Mouse (Mus musculus) stomach, embryonic 14.5 days (tissue): ENCODE measurements around the gene Klhl6. TPM values are rescaled to one million over a fixed set of nuclear protein-coding genes. Genes with fewer than 3 reads are reported as not detected.

Experiments used
- ATAC-seq: fragments of 200-750 bp; cut with Nextera tagmentation; 2 replicates; pipeline ENCODE4 v1.8.0; 2017; ENCODE audit warnings: low read depth, moderate TSS enrichment; ENCODE audit not compliant: insufficient number of reproducible peaks, insufficient read depth, low FRiP score
- H3K27ac ChIP-seq: fragments of 300-500 bp; sonication (generic); 2 replicates; pipeline ENCODE4 v1.5.1; 2014; ENCODE audit warnings: mild to moderate bottlenecking, low read length, moderate library complexity, mixed read lengths
- H3K27me3 ChIP-seq: fragments of 300-500 bp; sonication (generic); 2 replicates; pipeline ENCODE4 v1.6.1; 2014; ENCODE audit warnings: low read length, control low read depth, mixed read lengths; ENCODE audit not compliant: control insufficient read depth, insufficient read depth
- H3K36me3 ChIP-seq: fragments of 300-500 bp; sonication (generic); 2 replicates; pipeline ENCODE4 v1.6.1; 2014; ENCODE audit warnings: mild to moderate bottlenecking, control low read depth, low read length, moderate library complexity, mixed read lengths; ENCODE audit not compliant: control insufficient read depth, insufficient read depth
- H3K4me1 ChIP-seq: fragments of 300-500 bp; sonication (generic); 2 replicates; pipeline ENCODE4 v1.6.1; 2014; ENCODE audit warnings: low read length, control low read depth, mixed read lengths; ENCODE audit not compliant: control insufficient read depth, insufficient read depth
- H3K4me2 ChIP-seq: fragments of 300-500 bp; sonication (generic); replicated peaks from 2 replicates; pipeline ENCODE4 v1.6.1; 2014; ENCODE audit warnings: low read depth, low read length, control low read depth
- H3K4me3 ChIP-seq: fragments of 300-500 bp; sonication (generic); 2 replicates; pipeline ENCODE4 v1.5.1; 2014; ENCODE audit warnings: low read depth, low read length, control low read depth
- H3K9ac ChIP-seq: fragments of 300-500 bp; sonication (generic); replicated peaks from 2 replicates; pipeline ENCODE4 v1.6.1; 2014; ENCODE audit warnings: low read depth, mild to moderate bottlenecking, control low read depth, low read length, moderate library complexity, mixed read lengths
- H3K9me3 ChIP-seq: fragments of 300-500 bp; sonication (generic); 2 replicates; pipeline ENCODE4 v1.6.1; 2016; ENCODE audit warnings: low read depth, low read length, control low read depth; ENCODE audit not compliant: control insufficient read depth
- WGBS: fragments of 180-500 bp; shearing (Covaris S2); extraction: QIAGEN DNeasy Blood & Tissue Kit; methylation state at CpG from one replicate; pipeline ENCODE4 v1.1.7; 2014; 5-methylcytosine and 5-hydroxymethylcytosine counted together
- polyA plus RNA-seq: library from polyadenylated mRNA; unstranded; fragments of >200 nt; fragmentation: Nextera tagmentation; extraction: Ambion mirVana; gene quantifications from 2 replicates; pipeline ENCODE4 v1.2.1, GENCODE M21; 2014

Klhl6 gene
- polyA plus RNA-seq, 1 experiment from 2014 or later = 7.7 TPM

DNA sequence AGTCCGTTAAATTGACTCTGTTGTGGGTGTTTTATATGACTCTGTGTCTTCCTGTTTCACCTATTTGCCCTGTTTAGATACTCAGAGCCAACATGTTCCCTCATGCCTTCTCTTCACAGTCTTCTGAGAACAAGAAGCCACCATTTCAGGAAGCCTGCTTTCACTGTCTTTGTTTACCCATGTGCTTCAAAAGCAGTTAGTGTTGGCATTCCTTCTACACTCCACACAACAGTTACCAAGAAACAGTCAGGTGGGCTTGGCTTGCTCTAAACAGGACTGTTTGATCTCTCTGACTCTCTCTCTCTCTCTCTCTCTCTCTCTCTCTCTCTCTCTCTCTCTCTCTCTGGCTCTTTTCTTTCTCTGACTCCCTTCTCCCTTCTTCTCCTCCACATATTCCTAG lies 64.6 kb downstream of the Klhl6 start:
- no peaks in the 10 kb centered on the region for H3K9me3 ChIP-seq
- 0 out of 2 replicates have a peak, but pooled peaks cover 3% of the 10 kb centered on the region for H3K4me1 ChIP-seq
- H3K4me2 ChIP-seq = no peak overlapping the region
- H3K9ac ChIP-seq = no peak overlapping the region
- no peaks in the 10 kb centered on the region for H3K36me3 ChIP-seq
- H3K4me3 ChIP-seq = no peak overlapping the region
- no peak overlapping the region for H3K27ac ChIP-seq
- no peak for ATAC-seq
- WGBS = 71% methylated on average over 1 of the region's 1 CpGs
- H3K27me3 ChIP-seq = no peaks in the 10 kb centered on the region

DNA sequence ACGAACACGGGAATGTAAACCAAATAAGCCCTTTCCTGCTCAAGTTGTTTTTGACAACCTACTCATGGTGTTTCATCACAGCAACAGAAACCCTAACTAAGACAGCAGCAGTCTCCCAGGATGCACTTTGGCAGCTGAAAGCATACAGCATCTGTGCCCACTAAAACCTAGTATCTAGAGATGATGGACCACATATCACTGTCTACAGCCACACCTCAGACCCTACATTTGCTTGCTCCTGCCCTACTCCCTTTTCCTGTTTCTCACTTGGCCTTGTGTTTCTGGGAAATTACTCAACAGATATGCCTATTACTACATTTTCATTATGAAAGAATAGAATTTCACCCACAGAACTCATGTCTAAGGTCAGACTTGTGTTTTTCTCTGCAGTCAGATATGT lies 70.3 kb downstream of the Klhl6 start:
- H3K9me3 ChIP-seq = no peaks in the 10 kb centered on the region
- no peak overlapping the region for H3K4me2 ChIP-seq
- 52% methylated on average over 2 of the region's 2 CpGs for WGBS
- H3K36me3 ChIP-seq = no peaks in the 10 kb centered on the region
- H3K4me3 ChIP-seq = no peak overlapping the region
- no peak for ATAC-seq
- H3K27me3 ChIP-seq = no peaks in the 10 kb centered on the region
- 0 out of 2 replicates have a peak, but pooled peaks cover 3% of the 10 kb centered on the region for H3K4me1 ChIP-seq
- H3K9ac ChIP-seq = no peak overlapping the region
- no peak overlapping the region for H3K27ac ChIP-seq

DNA sequence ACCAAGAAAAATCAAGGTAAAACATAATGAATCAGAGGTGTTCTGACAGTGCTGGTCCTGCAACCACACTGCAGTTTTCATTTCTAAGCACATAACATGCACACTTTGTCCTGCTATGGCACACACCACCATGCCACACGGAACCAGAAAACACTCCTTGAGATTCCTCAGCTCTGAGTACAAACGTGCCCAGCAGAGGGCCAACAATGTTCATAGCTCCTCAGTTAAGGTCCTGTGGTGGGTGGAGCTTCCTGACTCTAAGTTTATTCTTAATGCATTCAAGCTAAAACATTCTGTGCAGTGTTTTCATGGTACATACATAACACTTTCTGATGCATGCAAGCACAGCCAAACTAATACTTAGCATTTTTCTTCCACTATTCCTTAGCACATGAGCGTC lies 74.5 kb downstream of the Klhl6 start:
- WGBS = 63% methylated on average over 3 of the region's 3 CpGs

DNA sequence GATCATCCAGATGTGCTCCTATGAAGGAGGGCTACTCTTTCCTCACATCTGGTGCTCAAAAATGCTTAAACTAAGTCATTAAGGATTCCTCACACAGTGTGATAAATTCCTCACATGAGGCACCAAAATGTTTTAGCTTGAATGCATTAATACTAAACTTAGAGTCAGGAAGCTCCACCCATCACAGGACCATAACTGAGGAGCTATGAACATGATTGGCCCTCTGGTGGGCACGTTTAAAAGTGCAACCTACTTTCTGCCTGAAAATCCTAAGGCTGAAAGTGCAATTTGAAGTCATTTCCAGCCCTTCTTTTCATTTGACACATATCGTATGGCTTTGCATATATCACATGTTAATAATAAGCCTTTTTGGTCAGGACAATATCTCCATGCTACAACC lies 75.7 kb downstream of the Klhl6 start:
- Histone ChIP-seq H3K4me1 (no peaks in the 10 kb centered on the region), H3K27me3 (no peaks in the 10 kb centered on the region), H3K36me3 (no peaks in the 10 kb centered on the region), H3K27ac (no peak overlapping the region), H3K9ac (no peak overlapping the region), H3K9me3 (no peaks in the 10 kb centered on the region), H3K4me2 (no peak overlapping the region), H3K4me3 (no peak overlapping the region)
- 37% methylated on average over 2 of the region's 2 CpGs for WGBS
- ATAC-seq = no peak

More for the DNA sequence above, 74.5 kb downstream of the Klhl6 start:
- H3K9ac ChIP-seq = no peak overlapping the region
- no peaks in the 10 kb centered on the region for H3K9me3 ChIP-seq
- no peak for ATAC-seq
- no peaks in the 10 kb centered on the region for H3K27me3 ChIP-seq
- H3K4me1 ChIP-seq = no peaks in the 10 kb centered on the region
- no peak overlapping the region for H3K27ac ChIP-seq
- no peaks in the 10 kb centered on the region for H3K36me3 ChIP-seq
- H3K4me2 ChIP-seq = no peak overlapping the region
- no peak overlapping the region for H3K4me3 ChIP-seq

DNA sequence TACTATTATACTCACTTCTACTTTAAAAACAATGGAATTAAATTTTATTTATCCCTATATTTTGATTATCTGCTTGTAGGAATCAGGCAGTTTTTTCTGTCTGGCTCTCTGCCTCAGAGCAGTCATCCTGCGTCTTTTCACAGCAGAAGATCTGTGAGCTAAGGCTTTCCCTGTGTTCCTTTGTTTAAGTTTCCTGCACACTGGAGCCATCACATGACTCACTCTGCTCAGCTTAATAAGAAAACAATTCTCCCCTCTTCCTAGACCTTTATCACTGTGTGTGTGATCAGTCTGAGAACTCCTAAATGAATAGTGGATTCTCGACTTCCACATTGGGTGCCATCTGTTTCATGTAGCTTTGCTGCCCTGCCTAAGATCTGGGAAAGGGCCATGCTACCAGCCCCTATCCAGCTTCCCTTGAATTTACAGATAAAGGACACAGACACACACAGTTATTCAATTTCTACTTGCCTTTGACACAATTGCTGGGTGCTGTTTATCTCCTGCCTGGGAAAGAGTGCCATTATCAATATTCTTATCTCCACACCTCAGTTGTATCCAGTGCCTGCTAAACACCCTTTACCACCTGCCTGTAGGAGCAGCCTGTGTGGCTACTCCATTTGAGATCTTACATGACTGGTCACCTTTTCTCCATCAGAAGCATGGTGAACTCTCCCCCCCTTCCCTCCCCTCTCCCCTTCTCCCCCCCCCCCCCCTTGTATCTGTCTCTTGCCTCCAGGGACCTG lies 77.9 kb downstream of the Klhl6 start:
- no peaks in the 10 kb centered on the region for H3K9me3 ChIP-seq
- H3K27ac ChIP-seq = peak overlapping the region; percentile 11; the same call in 1 of the 2 replicates
- H3K4me1 ChIP-seq = no peaks in the 10 kb centered on the region
- WGBS = 18% methylated on average over 2 of the region's 2 CpGs
- H3K36me3 ChIP-seq = no peaks in the 10 kb centered on the region
- H3K9ac ChIP-seq = no peak overlapping the region
- no peak overlapping the region for H3K4me3 ChIP-seq
- peak; percentile 72; the same call in 1 of the 2 replicates for ATAC-seq
- no peak overlapping the region for H3K4me2 ChIP-seq
- H3K27me3 ChIP-seq = no peaks in the 10 kb centered on the region

DNA sequence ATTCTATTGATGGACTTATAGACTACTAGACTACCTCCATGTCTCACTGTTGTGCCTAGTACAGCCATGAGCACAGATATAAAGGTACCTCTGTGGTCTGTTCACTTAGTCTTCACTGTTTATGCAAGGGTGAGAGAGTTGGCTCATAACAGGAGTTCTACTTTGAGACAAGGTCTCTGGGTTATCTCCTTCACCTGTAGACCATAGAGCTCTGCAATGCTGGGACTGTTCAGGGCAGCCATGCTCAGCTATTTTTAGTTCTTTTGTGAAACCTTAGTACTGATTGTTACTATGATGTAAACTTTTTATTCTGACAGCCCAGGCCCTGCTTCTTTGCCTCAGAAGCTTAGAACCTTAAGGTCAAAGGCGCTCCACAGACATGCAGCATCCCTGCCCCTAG lies 79.0 kb downstream of the Klhl6 start:
- no peak overlapping the region for H3K4me2 ChIP-seq

More for the DNA sequence above, 79.0 kb downstream of the Klhl6 start:
- 100% methylated on average over 1 of the region's 1 CpGs for WGBS
- Histone ChIP-seq H3K36me3 (no peaks in the 10 kb centered on the region), H3K27ac (no peak overlapping the region), H3K27me3 (no peaks in the 10 kb centered on the region), H3K4me1 (no peaks in the 10 kb centered on the region), H3K9ac (no peak overlapping the region), H3K4me3 (no peak overlapping the region), H3K9me3 (no peaks in the 10 kb centered on the region)
- ATAC-seq = no peak

Other genes starting within 250 kb of the Klhl6 start
- gene B3gnt5, start 222.8 kb downstream of the Klhl6 start, polyA plus RNA-seq = 24.3 TPM in 2 replicates
- 28.9 and 32.6 TPM in 2 replicates for gene Klhl24, start 114.5 kb upstream of the Klhl6 start, polyA plus RNA-seq
- 44.1 and 45.3 TPM in 2 replicates for gene Yeats2, start 158.0 kb upstream of the Klhl6 start, polyA plus RNA-seq